Mouse (Mus musculus): ENCODE results near the gene Pnkp. TPM values are rescaled to one million over a fixed set of nuclear protein-coding genes. Genes with fewer than 3 reads are reported as not detected.

Gene Pnkp
- polyA plus RNA-seq, 1 experiment from 2014 or later = 30.5 TPM

- Histone ChIP-seq H3K9me3 (no peaks in the 10 kb centered on the region), H3K9ac (no peak overlapping the region), H3K4me3 (no peak overlapping the region), H3K4me1 (peaks cover 39% of the 10 kb centered on the region), H3K4me2 (no peak overlapping the region), H3K27me3 (replicated peaks) (no peaks in the 10 kb centered on the region), H3K27ac (no peak overlapping the region), H3K36me3 (replicated peaks) (peaks cover 18% of the 10 kb centered on the region; the same call in 1 of the 2 replicates)
- ATAC-seq (replicated peaks) = no peak
- 89% methylated on average over 13 of the region's 13 CpGs for WGBS
Measured at GRCm38 (mm10) chr7:44888256-44889105, 31.5 kb downstream of the Pnkp start.

GRCm38 (mm10) chr7:44890180-44890579, 33.2 kb downstream of the Pnkp start:
- Histone ChIP-seq H3K4me3 (peak overlapping the region; percentile 92), H3K4me2 (peak overlapping the region; percentile 93), H3K27me3 (replicated peaks) (no peaks in the 10 kb centered on the region), H3K36me3 (replicated peaks) (peaks cover 5% of the 10 kb centered on the region; the same call in 1 of the 2 replicates), H3K9ac (no peak overlapping the region), H3K4me1 (peaks cover 56% of the 10 kb centered on the region), H3K27ac (no peak overlapping the region), H3K9me3 (no peaks in the 10 kb centered on the region)
- ATAC-seq (replicated peaks) = no peak
- 86% methylated on average over 6 of the region's 7 CpGs for WGBS

- Histone ChIP-seq H3K36me3 (replicated peaks) (peaks cover 5% of the 10 kb centered on the region; the same call in 1 of the 2 replicates), H3K4me3 (peak overlapping the region; percentile 92), H3K9ac (peak overlapping the region; percentile 75; the same call in 1 of the 2 replicates), H3K4me1 (peaks cover 57% of the 10 kb centered on the region), H3K4me2 (peak overlapping the region; percentile 93), H3K27ac (no peak overlapping the region), H3K9me3 (no peaks in the 10 kb centered on the region), H3K27me3 (replicated peaks) (no peaks in the 10 kb centered on the region)
- no peak for ATAC-seq (replicated peaks)
- WGBS = 56% methylated on average over 4 of the region's 4 CpGs
Measured at GRCm38 (mm10) chr7:44890737-44891136, 33.8 kb downstream of the Pnkp start.

GRCm38 (mm10) chr7:44891611-44892010, 34.7 kb downstream of the Pnkp start:
- H3K27me3 ChIP-seq (replicated peaks) = no peaks in the 10 kb centered on the region
- no peaks in the 10 kb centered on the region for H3K9me3 ChIP-seq
- H3K36me3 ChIP-seq (replicated peaks) = peaks cover 5% of the 10 kb centered on the region; the same call in 1 of the 2 replicates
- peak overlapping the region; percentile 92 for H3K4me3 ChIP-seq
- H3K9ac ChIP-seq = peak overlapping the region; percentile 75
- H3K4me1 ChIP-seq = peaks cover 60% of the 10 kb centered on the region
- WGBS = 10% methylated on average over 6 of the region's 6 CpGs
- ATAC-seq (replicated peaks) = no peak
- H3K4me2 ChIP-seq = peak overlapping the region; percentile 93
- peak overlapping the region; percentile 99 for H3K27ac ChIP-seq

- no peaks in the 10 kb centered on the region for H3K9me3 ChIP-seq
- H3K9ac ChIP-seq = peak within 1 kb of the TSS; percentile 75
- H3K27me3 ChIP-seq (replicated peaks) = no peaks in the 10 kb centered on the region
- peaks cover 5% of the 10 kb centered on the region; the same call in 1 of the 2 replicates for H3K36me3 ChIP-seq (replicated peaks)
- WGBS = under 1% methylated on average over 56 of the region's 56 CpGs
- H3K27ac ChIP-seq = peak within 1 kb of the TSS; percentile 99
- peak within 1 kb of the TSS; percentile 92 for H3K4me3 ChIP-seq
- ATAC-seq (replicated peaks) = peak; percentile 71
- H3K4me2 ChIP-seq = peak within 1 kb of the TSS; percentile 93
- peaks cover 68% of the 10 kb centered on the region for H3K4me1 ChIP-seq
Measured at GRCm38 (mm10) chr7:44892276-44892921, 35.5 kb downstream of the Pnkp start, which contains the start of gene Med25. Gene Med25, minus strand, starts transcription at chr7:44892712.

GRCm38 (mm10) chr7:44893197-44893596, 36.3 kb downstream of the Pnkp start:
- peaks cover 72% of the 10 kb centered on the region for H3K4me1 ChIP-seq
- peaks cover 5% of the 10 kb centered on the region; the same call in 1 of the 2 replicates for H3K36me3 ChIP-seq (replicated peaks)

GRCm38 (mm10) chr7:44894175-44894574, 37.2 kb downstream of the Pnkp start:
- no peak overlapping the region for H3K9ac ChIP-seq
- H3K4me2 ChIP-seq = no peak overlapping the region
- 86% methylated on average over 3 of the region's 3 CpGs for WGBS
- no peaks in the 10 kb centered on the region for H3K9me3 ChIP-seq
- H3K27ac ChIP-seq = peak overlapping the region; percentile 93
- H3K36me3 ChIP-seq (replicated peaks) = 0 out of 2 replicates have a peak, but pooled peaks cover 2% of the 10 kb centered on the region
- no peaks in the 10 kb centered on the region for H3K27me3 ChIP-seq (replicated peaks)
- peaks cover 69% of the 10 kb centered on the region for H3K4me1 ChIP-seq
- no peak for ATAC-seq (replicated peaks)
- no peak overlapping the region for H3K4me3 ChIP-seq

More at GRCm38 (mm10) chr7:44893197-44893596, 36.3 kb downstream of the Pnkp start:
- H3K9ac ChIP-seq = no peak overlapping the region
- no peaks in the 10 kb centered on the region for H3K27me3 ChIP-seq (replicated peaks)
- H3K27ac ChIP-seq = peak overlapping the region; percentile 93
- 4% methylated on average over 8 of the region's 8 CpGs for WGBS
- no peaks in the 10 kb centered on the region for H3K9me3 ChIP-seq
- H3K4me2 ChIP-seq = peak overlapping the region; percentile 93
- no peak for ATAC-seq (replicated peaks)
- H3K4me3 ChIP-seq = peak overlapping the region; percentile 92

- Histone ChIP-seq H3K4me1 (peaks cover 61% of the 10 kb centered on the region), H3K4me2 (peak overlapping the region; percentile 66), H3K9ac (no peak overlapping the region), H3K36me3 (replicated peaks) (0 out of 2 replicates have a peak, but pooled peaks cover 3% of the 10 kb centered on the region), H3K9me3 (no peaks in the 10 kb centered on the region), H3K27me3 (replicated peaks) (no peaks in the 10 kb centered on the region), H3K4me3 (peak overlapping the region; percentile 63), H3K27ac (peak overlapping the region; percentile 93)
- ATAC-seq (replicated peaks) = no peak
- WGBS = 24% methylated on average over 7 of the region's 7 CpGs
Measured at GRCm38 (mm10) chr7:44895206-44895592, 38.3 kb downstream of the Pnkp start.

GRCm38 (mm10) chr7:44895593-44896434, 38.9 kb downstream of the Pnkp start, which contains the start of gene Fuz:
Gene Fuz, plus strand, starts transcription at chr7:44896079.
- Histone ChIP-seq H3K27me3 (replicated peaks) (no peaks in the 10 kb centered on the region), H3K4me1 (peaks cover 56% of the 10 kb centered on the region), H3K27ac (peak within 1 kb of the TSS; percentile 93), H3K9me3 (no peaks in the 10 kb centered on the region), H3K36me3 (replicated peaks) (peaks cover 6% of the 10 kb centered on the region; the same call in 1 of the 2 replicates), H3K4me3 (peak within 1 kb of the TSS; percentile 63), H3K4me2 (peak within 1 kb of the TSS; percentile 66), H3K9ac (peak within 1 kb of the TSS; percentile 71)
- ATAC-seq (replicated peaks) = peak; percentile 81
- WGBS = under 1% methylated on average over 34 of the region's 34 CpGs

- H3K4me1 ChIP-seq = peaks cover 56% of the 10 kb centered on the region
- peak overlapping the region; percentile 93 for H3K27ac ChIP-seq
- H3K27me3 ChIP-seq (replicated peaks) = no peaks in the 10 kb centered on the region
- no peaks in the 10 kb centered on the region for H3K9me3 ChIP-seq
- peak overlapping the region; percentile 66 for H3K4me2 ChIP-seq
- H3K36me3 ChIP-seq (replicated peaks) = peaks cover 6% of the 10 kb centered on the region; the same call in 1 of the 2 replicates
- 26% methylated on average over 10 of the region's 10 CpGs for WGBS
- H3K4me3 ChIP-seq = peak overlapping the region; percentile 63
- ATAC-seq (replicated peaks) = 0 out of 2 replicates have a peak, but pooled peaks have one; percentile 0
- H3K9ac ChIP-seq = peak overlapping the region; percentile 71
Measured at GRCm38 (mm10) chr7:44896499-44896898, 39.6 kb downstream of the Pnkp start.

GRCm38 (mm10) chr7:44898607-44899006, 41.7 kb downstream of the Pnkp start:
- H3K9ac ChIP-seq = no peak overlapping the region; the same call in 1 of the 2 replicates
- H3K36me3 ChIP-seq (replicated peaks) = peaks cover 14% of the 10 kb centered on the region
- WGBS = 36% methylated on average over 19 of the region's 19 CpGs
- no peak overlapping the region for H3K27ac ChIP-seq
- peak overlapping the region; percentile 2; the same call in 1 of the 2 replicates for H3K4me2 ChIP-seq
- H3K27me3 ChIP-seq (replicated peaks) = no peaks in the 10 kb centered on the region
- H3K4me3 ChIP-seq = no peak overlapping the region
- H3K9me3 ChIP-seq = no peaks in the 10 kb centered on the region
- peaks cover 50% of the 10 kb centered on the region for H3K4me1 ChIP-seq
- no peak for ATAC-seq (replicated peaks)
